Mouse (Mus musculus): Measurements from ENCODE around the gene Itgam. TPM values are rescaled to one million over a fixed set of nuclear protein-coding genes. Genes with fewer than 3 reads are reported as not detected.
"Not testable (repeated sequence)": the region's sequence is repeated elsewhere in the genome, so short reads cannot be mapped to it uniquely, and the experiment has no call there.

Gene Itgam
- polyA plus RNA-seq (2011; ENCODE audit: insufficient read depth, insufficient read length, low replicate concordance, missing spikeins) = 15.4 and 60.8 TPM in 2 replicates

DNA sequence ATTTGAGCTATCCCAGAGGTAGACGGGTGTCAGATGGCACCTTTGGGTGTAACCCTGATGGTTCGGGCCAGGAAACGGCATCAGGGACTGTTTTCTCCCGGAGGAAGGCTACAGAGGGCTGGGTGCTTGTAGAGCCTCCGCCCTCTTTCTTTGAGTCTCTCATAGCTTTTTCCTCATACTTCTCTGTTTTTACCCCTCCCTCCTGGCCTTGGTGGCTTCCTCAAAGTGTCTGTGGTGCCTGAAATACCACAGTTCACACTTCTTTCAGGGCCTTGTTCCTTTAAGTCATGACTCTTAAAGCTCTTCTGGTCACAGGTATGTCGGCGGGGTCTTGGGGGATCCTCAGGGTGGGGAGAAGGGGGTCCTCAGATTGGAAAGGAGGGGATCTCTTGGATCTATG, at the start of gene Itgam, which contains the start of gene Gm49368:
Gene Itgam, plus strand, starts transcription at position 185 of the 400 bp plus-strand sequence.
Gene Gm49368, plus strand, starts transcription at position 228 of the 400 bp plus-strand sequence.
- 9% methylated on average over 7 of the region's 7 CpGs for WGBS
- Histone ChIP-seq H3K4me3 (replicated peaks; ENCODE audit: control insufficient read depth, low read depth, low read length) (peak within 1 kb of the TSS; percentile 58), H3K27ac (ENCODE audit: control insufficient read depth, insufficient read depth, low read depth, low read length, poor library complexity) (peak within 1 kb of the TSS; percentile 79)

DNA sequence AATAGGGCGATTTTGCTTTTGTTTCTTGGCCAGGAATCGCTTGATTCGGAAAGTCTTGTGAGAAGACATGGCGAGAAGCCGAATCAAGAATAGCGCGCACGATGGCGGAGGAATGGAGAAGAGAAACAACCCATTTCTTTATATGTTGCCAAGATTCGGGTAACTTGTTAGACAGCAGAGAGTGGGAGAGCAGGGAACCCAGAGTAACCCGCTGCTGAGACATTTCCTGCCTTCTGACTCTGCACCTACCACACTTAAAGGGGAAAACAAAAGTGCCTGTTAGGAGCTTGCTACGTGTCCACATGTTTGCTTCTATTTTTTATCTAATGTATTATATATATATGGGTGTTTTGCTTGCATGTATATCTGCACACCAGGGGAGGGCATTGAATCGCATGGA, 49.3 kb upstream of the Itgam start:
- H3K4me3 ChIP-seq (replicated peaks; ENCODE audit: control insufficient read depth, low read depth, low read length) = no peak overlapping the region
- 73% methylated on average over 13 of the region's 13 CpGs for WGBS
- no peak overlapping the region for H3K27ac ChIP-seq (ENCODE audit: control insufficient read depth, insufficient read depth, low read depth, low read length, poor library complexity)
- no peak for TF ChIP-seq POLR2A (IDR thresholded peaks at IDR 0.05; ENCODE audit: borderline replicate concordance, control insufficient read depth, low read depth, low read length)
- no peak for TF ChIP-seq CTCF (IDR thresholded peaks at IDR 0.05; ENCODE audit: control insufficient read depth, insufficient read depth, low read length)
- peaks cover 1% of the 10 kb centered on the region; the same call in 1 of the 2 replicates for H3K4me1 ChIP-seq (ENCODE audit: control insufficient read depth, insufficient read depth, low read length)

More for the DNA sequence above, at the start of gene Itgam, which contains the start of gene Gm49368:
- TF ChIP-seq POLR2A (IDR thresholded peaks at IDR 0.05; ENCODE audit: borderline replicate concordance, control insufficient read depth, low read depth, low read length) = no peak
- no peak for TF ChIP-seq CTCF (IDR thresholded peaks at IDR 0.05; ENCODE audit: control insufficient read depth, insufficient read depth, low read length)
- H3K4me1 ChIP-seq (ENCODE audit: control insufficient read depth, insufficient read depth, low read length) = peaks cover 7% of the 10 kb centered on the region

DNA sequence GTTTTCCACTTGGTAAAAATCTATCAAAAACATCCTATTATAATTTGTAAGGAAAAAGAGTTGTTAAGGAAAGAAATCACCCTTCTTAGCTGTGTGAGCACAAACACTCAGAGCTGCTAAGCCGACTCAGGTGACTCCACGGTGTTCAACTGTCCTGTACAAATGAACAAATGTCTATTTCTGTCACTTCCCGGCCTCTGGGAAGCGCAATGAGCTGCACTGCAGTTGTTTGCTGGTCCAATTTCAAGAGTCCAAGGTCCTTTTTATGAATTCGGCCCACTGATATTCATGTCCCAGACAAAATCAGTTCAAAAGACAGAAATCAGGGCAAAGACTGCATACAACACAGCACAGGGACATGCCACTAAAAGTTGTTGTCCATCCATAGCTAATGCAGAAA, 46.3 kb upstream of the Itgam start:
- H3K4me1 ChIP-seq (ENCODE audit: control insufficient read depth, insufficient read depth, low read length); H3K4me3 ChIP-seq (replicated peaks; ENCODE audit: control insufficient read depth, low read depth, low read length); H3K27ac ChIP-seq (ENCODE audit: control insufficient read depth, insufficient read depth, low read depth, low read length, poor library complexity): not testable (repeated sequence)
- WGBS = 85% methylated on average over 5 of the region's 5 CpGs

DNA sequence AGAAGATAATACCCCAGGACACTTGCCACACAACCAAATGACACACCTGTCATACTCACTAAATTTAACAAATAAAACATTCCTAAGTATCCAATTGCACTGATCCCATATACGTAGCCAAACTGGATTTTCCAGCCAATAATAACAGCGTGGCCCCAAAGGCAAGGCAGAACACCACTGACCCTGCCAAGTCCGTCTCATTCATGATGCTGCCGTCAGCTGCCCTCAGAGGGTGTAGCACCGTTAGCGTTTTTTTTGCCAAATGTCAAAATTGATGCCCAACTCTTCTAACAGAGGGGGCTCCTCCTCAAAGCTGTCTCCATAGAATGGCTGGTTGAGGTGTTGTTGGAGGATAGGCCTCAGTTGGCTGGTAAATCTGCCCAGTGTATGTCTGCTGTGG, 45.8 kb upstream of the Itgam start:
- WGBS = 87% methylated on average over 6 of the region's 6 CpGs
- no peak overlapping the region for H3K27ac ChIP-seq (ENCODE audit: control insufficient read depth, insufficient read depth, low read depth, low read length, poor library complexity)
- peaks cover 1% of the 10 kb centered on the region; the same call in 1 of the 2 replicates for H3K4me1 ChIP-seq (ENCODE audit: control insufficient read depth, insufficient read depth, low read length)
- TF ChIP-seq POLR2A (IDR thresholded peaks at IDR 0.05; ENCODE audit: borderline replicate concordance, control insufficient read depth, low read depth, low read length) (no peak), CTCF (IDR thresholded peaks at IDR 0.05; ENCODE audit: control insufficient read depth, insufficient read depth, low read length) (no peak)
- H3K4me3 ChIP-seq (replicated peaks; ENCODE audit: control insufficient read depth, low read depth, low read length) = no peak overlapping the region

DNA sequence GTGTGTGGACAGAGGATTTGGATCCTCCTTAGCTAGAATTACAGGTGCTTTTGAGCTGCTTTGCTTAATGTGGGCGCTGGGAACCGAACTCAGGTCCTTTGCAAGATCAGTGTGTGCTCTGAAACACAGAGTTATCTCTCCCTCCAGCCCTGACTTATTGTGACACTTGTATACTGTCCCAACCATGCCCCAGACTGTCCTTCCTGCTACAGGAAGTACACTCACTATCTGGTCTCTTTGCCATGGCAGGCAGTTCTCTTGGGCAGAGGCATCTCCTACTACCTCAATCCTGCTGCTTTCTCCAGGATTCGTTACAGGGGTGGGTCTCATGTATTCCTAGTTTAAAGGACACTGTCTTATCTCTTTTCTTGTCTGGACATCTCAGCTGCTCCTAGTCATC, 44.2 kb upstream of the Itgam start:
- TF ChIP-seq POLR2A (IDR thresholded peaks at IDR 0.05; ENCODE audit: borderline replicate concordance, control insufficient read depth, low read depth, low read length) (no peak), CTCF (IDR thresholded peaks at IDR 0.05; ENCODE audit: control insufficient read depth, insufficient read depth, low read length) (no peak)
- Histone ChIP-seq H3K4me1 (ENCODE audit: control insufficient read depth, insufficient read depth, low read length) (peaks cover 1% of the 10 kb centered on the region; the same call in 1 of the 2 replicates), H3K27ac (ENCODE audit: control insufficient read depth, insufficient read depth, low read depth, low read length, poor library complexity) (no peak overlapping the region), H3K4me3 (replicated peaks; ENCODE audit: control insufficient read depth, low read depth, low read length) (no peak overlapping the region)
- 54% methylated on average over 3 of the region's 3 CpGs for WGBS

DNA sequence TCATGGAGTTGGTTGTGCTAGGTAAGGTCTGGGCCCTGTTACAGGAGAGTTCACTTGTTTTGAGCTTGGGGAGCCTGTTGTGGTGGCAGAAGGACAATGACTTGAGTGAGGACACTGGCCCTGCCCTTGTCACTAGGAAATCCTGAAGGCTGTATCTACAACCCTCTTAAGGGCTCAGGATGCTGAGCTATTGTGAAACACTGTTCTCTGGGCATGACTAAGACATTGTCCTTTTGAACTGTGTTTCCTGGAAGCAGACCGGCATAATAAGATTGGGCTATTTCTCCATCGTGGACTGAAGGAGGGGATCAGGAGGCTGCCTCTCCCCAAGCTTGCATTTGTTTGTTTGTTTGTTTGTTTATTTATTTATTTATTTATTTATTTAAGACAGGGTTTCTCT, 43.3 kb upstream of the Itgam start:
- WGBS = 31% methylated on average over 2 of the region's 2 CpGs
- H3K27ac ChIP-seq (ENCODE audit: control insufficient read depth, insufficient read depth, low read depth, low read length, poor library complexity) = no peak overlapping the region
- H3K4me3 ChIP-seq (replicated peaks; ENCODE audit: control insufficient read depth, low read depth, low read length) = no peak overlapping the region
- no peak for TF ChIP-seq CTCF (IDR thresholded peaks at IDR 0.05; ENCODE audit: control insufficient read depth, insufficient read depth, low read length)
- TF ChIP-seq POLR2A (IDR thresholded peaks at IDR 0.05; ENCODE audit: borderline replicate concordance, control insufficient read depth, low read depth, low read length) = no peak
- H3K4me1 ChIP-seq (ENCODE audit: control insufficient read depth, insufficient read depth, low read length) = peaks cover 1% of the 10 kb centered on the region; the same call in 1 of the 2 replicates

DNA sequence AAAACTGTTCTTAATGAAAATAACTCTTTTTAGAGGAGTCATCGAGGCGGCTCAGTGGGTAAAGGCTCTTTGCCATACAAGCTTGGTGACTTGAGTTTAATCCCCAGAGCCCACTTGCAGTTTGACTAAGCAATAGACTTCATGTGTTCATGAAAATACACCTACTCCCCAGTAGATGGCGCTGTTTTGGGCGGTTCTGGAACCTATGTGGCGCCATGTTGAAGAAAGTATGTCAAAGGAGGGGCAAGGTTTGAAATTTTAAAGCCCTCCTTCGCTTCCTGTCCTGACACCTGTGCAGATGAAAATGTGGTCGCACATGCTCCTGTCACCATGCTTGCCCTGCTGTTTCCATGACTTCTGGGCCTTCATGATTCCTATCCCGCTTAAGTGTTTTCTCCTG, 39.5 kb upstream of the Itgam start:
- H3K27ac ChIP-seq (ENCODE audit: control insufficient read depth, insufficient read depth, low read depth, low read length, poor library complexity) = no peak overlapping the region
- peak; percentile 36; the same call in 1 of the 2 replicates for TF ChIP-seq CTCF (IDR thresholded peaks at IDR 0.05; ENCODE audit: control insufficient read depth, insufficient read depth, low read length)
- no peak for TF ChIP-seq POLR2A (IDR thresholded peaks at IDR 0.05; ENCODE audit: borderline replicate concordance, control insufficient read depth, low read depth, low read length)
- 66% methylated on average over 8 of the region's 8 CpGs for whole genome bisulfite sequencing

DNA sequence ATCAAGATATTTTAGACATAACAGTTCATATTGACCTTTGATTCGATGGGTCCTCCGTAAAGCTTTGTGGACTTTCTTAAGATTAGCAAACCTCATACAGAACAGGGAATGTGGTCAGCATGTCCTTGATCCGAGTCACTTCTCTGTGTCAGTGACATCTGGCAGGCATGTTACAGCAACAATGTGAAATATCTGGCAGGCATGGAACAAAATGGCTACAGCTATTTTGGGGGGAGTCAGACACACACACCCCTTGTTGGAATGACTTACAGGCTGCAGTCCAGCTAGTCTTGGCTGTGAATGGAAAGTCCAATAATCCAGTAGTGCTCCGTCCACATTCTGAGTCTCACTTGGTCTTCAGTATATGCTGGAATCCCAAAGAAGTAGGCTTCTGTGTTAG, 38.9 kb upstream of the Itgam start:
- WGBS = 86% methylated on average over 4 of the region's 4 CpGs
- no peak for TF ChIP-seq CTCF (IDR thresholded peaks at IDR 0.05; ENCODE audit: control insufficient read depth, insufficient read depth, low read length)
- TF ChIP-seq POLR2A (IDR thresholded peaks at IDR 0.05; ENCODE audit: borderline replicate concordance, control insufficient read depth, low read depth, low read length) = no peak
- Histone ChIP-seq H3K4me1 (ENCODE audit: control insufficient read depth, insufficient read depth, low read length) (peaks cover 3% of the 10 kb centered on the region), H3K27ac (ENCODE audit: control insufficient read depth, insufficient read depth, low read depth, low read length, poor library complexity) (no peak overlapping the region), H3K4me3 (replicated peaks; ENCODE audit: control insufficient read depth, low read depth, low read length) (no peak overlapping the region)

More for the DNA sequence above, 39.5 kb upstream of the Itgam start:
- Histone ChIP-seq H3K4me1 (ENCODE audit: control insufficient read depth, insufficient read depth, low read length) (peaks cover 3% of the 10 kb centered on the region), H3K4me3 (replicated peaks; ENCODE audit: control insufficient read depth, low read depth, low read length) (no peak overlapping the region)

DNA sequence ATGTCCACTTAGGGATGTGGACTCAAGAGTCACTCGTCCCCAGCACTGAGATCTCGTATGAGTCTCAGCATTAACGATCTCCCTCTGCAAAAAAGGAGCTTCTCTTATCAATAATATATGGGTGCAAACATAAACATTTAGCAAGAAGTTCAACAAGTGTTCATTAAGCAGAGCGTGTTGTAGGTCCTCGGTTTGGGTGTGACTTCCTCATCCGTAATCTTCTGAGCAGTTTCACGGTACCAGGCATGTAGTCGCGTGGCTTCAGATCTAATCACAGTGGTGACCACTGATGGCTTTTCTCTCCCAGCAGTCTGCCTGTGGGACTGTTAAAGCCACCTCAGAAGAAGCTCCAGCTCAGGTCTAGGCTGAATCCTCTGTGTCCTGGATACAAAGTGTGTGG, 38.1 kb upstream of the Itgam start:
- WGBS = 54% methylated on average over 9 of the region's 9 CpGs
- Histone ChIP-seq H3K4me3 (replicated peaks; ENCODE audit: control insufficient read depth, low read depth, low read length) (no peak overlapping the region), H3K4me1 (ENCODE audit: control insufficient read depth, insufficient read depth, low read length) (peaks cover 3% of the 10 kb centered on the region), H3K27ac (ENCODE audit: control insufficient read depth, insufficient read depth, low read depth, low read length, poor library complexity) (peak overlapping the region; percentile 32; the same call in 1 of the 2 replicates)
- TF ChIP-seq POLR2A (IDR thresholded peaks at IDR 0.05; ENCODE audit: borderline replicate concordance, control insufficient read depth, low read depth, low read length) = no peak
- TF ChIP-seq CTCF (IDR thresholded peaks at IDR 0.05; ENCODE audit: control insufficient read depth, insufficient read depth, low read length) = no peak
